Mouse (Mus musculus) testis, postnatal 10 days (tissue): ENCODE measurements around the gene Apod.
"Not testable (repeated sequence)": the region's sequence is repeated elsewhere in the genome, so short reads cannot be mapped to it uniquely, and the experiment has no call there.

Source experiments
- DNase-seq: peaks from one replicate; pipeline ENCODE4 v3.0.0; 2021; ENCODE audit warnings: low spot score

The Apod gene

GRCm38 (mm10) chr16:31314497-31315233 is at the start of gene Apod:
Gene Apod (minus strand): TSS chr16:31314808.
- DNase-seq, result no peak

- DNase-seq, result peak; percentile 24
These were observed 49.3 kb upstream of the Apod start for GRCm38 (mm10) chr16:31363685-31364436.

DNA sequence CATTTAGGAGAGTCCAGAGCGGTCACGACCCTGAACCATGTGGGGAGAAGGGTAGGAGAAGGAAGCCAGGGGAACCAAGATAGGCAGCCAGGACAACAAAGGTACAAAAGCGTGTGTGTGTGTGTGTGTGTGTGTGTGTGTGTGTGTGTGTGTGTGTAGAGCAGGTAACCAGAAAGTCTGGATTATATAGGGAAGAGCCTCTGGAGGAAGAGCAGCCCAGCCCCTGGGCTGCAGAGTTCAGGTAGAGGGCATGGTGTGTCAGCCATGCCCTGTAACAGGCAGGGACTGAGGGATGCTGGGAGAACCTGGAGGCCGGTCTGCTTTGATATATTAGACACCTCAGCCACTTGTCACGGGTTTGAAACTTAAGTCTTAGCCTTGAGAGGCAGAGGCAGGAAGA is 44.9 kb upstream of the Apod start:
- DNase-seq, result peak; percentile 23

DNA sequence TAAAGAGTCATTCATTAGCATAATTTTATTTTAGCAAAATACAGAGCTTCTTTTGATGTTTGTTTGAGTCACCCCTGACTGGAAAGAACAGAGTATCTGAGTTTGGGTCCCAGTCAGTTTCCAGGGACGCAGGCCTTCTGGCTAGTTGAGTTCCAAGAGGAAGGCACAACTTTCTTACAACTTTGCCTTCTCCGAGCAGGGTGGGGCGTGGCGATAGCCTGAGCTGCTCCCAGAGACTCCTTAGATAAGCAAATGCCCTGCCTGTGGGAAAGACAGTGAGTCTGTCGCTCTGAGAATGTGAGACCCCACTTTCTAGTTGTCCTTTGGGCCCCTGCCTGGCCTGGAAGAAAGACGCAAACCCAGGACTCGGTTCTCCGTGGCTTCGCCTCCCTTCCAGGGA is 44.4 kb upstream of the Apod start:
- DNase-seq, result peak; percentile 38

DNA sequence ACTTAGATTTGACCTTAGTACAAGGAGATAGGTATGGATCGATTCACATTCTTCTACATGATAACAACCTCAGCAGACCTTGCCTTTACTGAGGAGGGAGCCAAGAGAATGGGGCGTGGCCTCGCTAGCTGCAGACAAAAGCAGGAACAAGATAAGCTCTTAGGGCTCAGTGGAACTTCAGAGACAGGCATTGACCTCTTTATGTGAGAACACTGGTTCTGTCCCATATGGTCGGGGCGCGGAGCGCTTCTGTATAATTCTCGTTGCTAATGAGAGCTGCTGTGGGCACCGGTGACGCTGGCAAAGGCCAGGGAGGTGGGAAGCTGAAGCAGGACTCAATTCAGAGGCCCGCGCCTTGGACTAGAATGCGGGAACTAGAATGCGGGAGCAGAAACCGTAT is 44.0 kb upstream of the Apod start:
- peak; percentile 33 for DNase-seq

GRCm38 (mm10) chr16:31355882-31356281 is 41.3 kb upstream of the Apod start:
- peak; percentile 37 for DNase-seq

GRCm38 (mm10) chr16:31354341-31355329 is 40.0 kb upstream of the Apod start:
- DNase-seq, result peak; percentile 84

GRCm38 (mm10) chr16:31352996-31353395 is 38.4 kb upstream of the Apod start:
- peak; percentile 41 for DNase-seq

- DNase-seq, result peak; percentile 74
These were observed 33.0 kb upstream of the Apod start for GRCm38 (mm10) chr16:31347581-31347980.

DNA sequence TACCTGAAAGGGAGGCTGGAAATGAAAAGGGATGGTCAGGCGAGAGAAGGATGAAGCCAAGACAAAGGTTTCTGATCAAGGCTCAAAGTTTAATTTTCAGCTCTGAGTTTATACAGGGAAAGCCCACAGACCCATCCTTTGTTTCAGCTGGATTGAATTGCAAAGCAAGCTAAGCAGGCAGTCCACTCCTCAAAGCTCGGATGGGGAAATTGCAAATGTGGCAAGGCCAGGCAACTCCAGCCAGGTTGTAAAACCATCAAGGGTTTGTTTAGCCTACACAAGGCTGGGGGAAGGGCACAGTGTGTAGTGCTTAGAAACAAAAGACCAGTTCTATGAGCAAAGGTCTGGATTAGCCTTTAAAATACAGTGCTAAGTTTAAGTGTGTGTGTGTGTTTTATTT is 28.4 kb upstream of the Apod start:
- DNase-seq, result no peak

GRCm38 (mm10) chr16:31342556-31342955 is 27.9 kb upstream of the Apod start:
- DNase-seq, result no peak

DNA sequence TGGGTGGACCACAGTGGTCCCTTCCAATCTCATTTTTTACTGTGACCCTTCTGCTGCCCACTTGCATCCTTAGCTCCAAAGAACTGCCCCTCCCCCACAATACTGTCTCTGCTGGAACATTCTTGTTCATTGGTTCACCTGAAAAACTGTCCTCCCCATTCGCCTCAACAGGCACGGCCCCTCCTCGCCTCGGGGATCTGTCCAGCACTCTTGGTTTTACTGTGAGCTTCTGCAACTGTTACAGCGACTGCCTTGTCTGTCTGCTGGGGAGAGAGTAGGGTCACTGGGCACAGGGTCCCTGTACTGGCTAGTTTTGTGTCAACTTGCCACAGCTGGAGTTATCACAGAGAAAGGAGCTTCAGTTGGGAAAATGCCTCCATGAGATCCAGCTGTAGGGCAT is 24.7 kb upstream of the Apod start:
- no peak for DNase-seq

GRCm38 (mm10) chr16:31337956-31338355 is 23.3 kb upstream of the Apod start:
- no peak for DNase-seq

- no peak for DNase-seq
These were observed 20.2 kb upstream of the Apod start for GRCm38 (mm10) chr16:31334796-31335195.

GRCm38 (mm10) chr16:31332586-31332985 is 18.0 kb upstream of the Apod start:
- no peak for DNase-seq

GRCm38 (mm10) chr16:31330970-31331369 is 16.4 kb upstream of the Apod start:
- DNase-seq, result not testable (repeated sequence)

DNA sequence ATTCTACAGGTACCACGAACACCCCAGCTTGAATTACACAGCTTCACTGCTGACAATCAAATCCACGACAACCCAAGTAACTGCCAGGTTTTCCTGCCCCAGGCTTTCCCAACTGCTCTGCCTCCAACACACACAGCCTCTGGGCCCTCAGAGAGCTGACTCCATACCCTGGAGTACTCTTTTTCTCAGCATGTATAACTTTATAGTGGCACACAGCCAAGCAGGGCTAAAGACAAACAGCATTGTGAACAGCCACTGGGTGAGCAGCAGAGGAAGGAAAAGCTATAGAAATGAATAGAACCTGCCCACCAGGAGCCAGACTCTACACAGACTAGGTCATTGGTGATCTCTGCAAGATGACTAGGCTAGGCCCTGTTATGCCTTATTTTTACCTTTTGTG is 15.1 kb upstream of the Apod start:
- no peak for DNase-seq

GRCm38 (mm10) chr16:31327891-31328290 is 13.3 kb upstream of the Apod start:
- no peak for DNase-seq

- DNase-seq, result no peak
These were observed 12.8 kb upstream of the Apod start for GRCm38 (mm10) chr16:31327430-31327829.

- DNase-seq, result no peak
These were observed 12.1 kb upstream of the Apod start for GRCm38 (mm10) chr16:31326679-31327078.

DNA sequence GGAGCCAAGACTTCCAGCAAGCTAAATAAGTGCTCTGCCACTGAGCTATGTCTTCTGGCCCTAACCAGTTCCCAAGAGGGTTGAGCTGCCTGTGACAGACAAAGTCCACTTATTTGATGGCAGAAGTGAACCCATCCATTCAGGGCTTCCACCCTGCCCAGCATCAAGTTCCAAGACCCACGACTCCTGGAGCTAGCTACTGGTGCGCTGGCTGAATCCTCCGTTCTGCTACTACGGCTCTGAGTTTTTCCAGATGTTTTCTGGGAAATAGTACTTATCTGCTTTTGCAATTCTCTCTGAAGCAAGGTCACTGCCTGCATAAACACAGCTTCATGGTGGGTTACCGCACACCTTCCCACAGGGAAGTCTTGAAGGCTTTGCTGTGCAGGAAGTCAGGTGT is 11.4 kb upstream of the Apod start:
- DNase-seq, result no peak

GRCm38 (mm10) chr16:31325120-31325519 is 10.5 kb upstream of the Apod start:
- DNase-seq, result no peak
